Mouse (Mus musculus) hindbrain, embryonic 11.5 days (tissue): ENCODE data around the gene Try4. TPM values are rescaled to one million over a fixed set of nuclear protein-coding genes. Genes with fewer than 3 reads are reported as not detected.
"Not testable (repeated sequence)": the region's sequence is repeated elsewhere in the genome, so short reads cannot be mapped to it uniquely, and the experiment has no call there.

Source experiments
- ATAC-seq: fragments of 200-750 bp; cut with Nextera tagmentation; 2 replicates; pipeline ENCODE4 v1.8.0; 2017; ENCODE audit warnings: mild to moderate bottlenecking, moderate TSS enrichment, moderate library complexity; ENCODE audit not compliant: low FRiP score
- DNase-seq: peaks from one replicate; pipeline ENCODE4 v3.0.0-alpha.2; 2015; ENCODE audit warnings: low spot score
- H3K27ac ChIP-seq: fragments of 300-500 bp; sonication (generic); 2 replicates; pipeline ENCODE4 v1.5.1; 2014; ENCODE audit warnings: mild to moderate bottlenecking, low read depth, low read length
- H3K27me3 ChIP-seq: fragments of 300-500 bp; sonication (generic); 2 replicates; pipeline ENCODE4 v1.6.1; 2014; ENCODE audit warnings: mild to moderate bottlenecking, low read length, moderate library complexity, mixed read lengths; ENCODE audit not compliant: control insufficient read depth, insufficient read depth
- H3K36me3 ChIP-seq: fragments of 300-500 bp; sonication (generic); 2 replicates; pipeline ENCODE4 v1.6.1; 2014; ENCODE audit warnings: mild to moderate bottlenecking, low read length, moderate library complexity, mixed read lengths; ENCODE audit not compliant: control insufficient read depth, insufficient read depth
- H3K4me1 ChIP-seq: fragments of 300-500 bp; sonication (generic); replicated peaks from 2 replicates; pipeline ENCODE4 v1.6.1; 2014; ENCODE audit warnings: low read length, mixed read lengths; ENCODE audit not compliant: control insufficient read depth, insufficient read depth
- H3K4me2 ChIP-seq: fragments of 300-500 bp; sonication (generic); replicated peaks from 2 replicates; pipeline ENCODE4 v1.6.1; 2014; ENCODE audit warnings: mild to moderate bottlenecking, low read depth, low read length
- H3K4me3 ChIP-seq: fragments of 300-500 bp; sonication (generic); 2 replicates; pipeline ENCODE4 v1.5.1; 2014; ENCODE audit warnings: low read depth, low read length
- H3K9ac ChIP-seq: fragments of 300-500 bp; sonication (generic); 2 replicates; pipeline ENCODE4 v1.6.1; 2014; ENCODE audit warnings: low read depth, low read length
- H3K9me3 ChIP-seq: fragments of 300-500 bp; sonication (generic); 2 replicates; pipeline ENCODE4 v1.6.1; 2016; ENCODE audit warnings: low read length; ENCODE audit not compliant: control insufficient read depth
- WGBS: fragments of 180-500 bp; shearing (Covaris S2); extraction: QIAGEN DNeasy Blood & Tissue Kit; methylation state at CpG from one replicate; pipeline ENCODE4 v1.1.7; 2014; 5-methylcytosine and 5-hydroxymethylcytosine counted together
- polyA plus RNA-seq: library from polyadenylated mRNA; unstranded; fragments of >200 nt; fragmentation: Nextera tagmentation; extraction: Ambion mirVana; gene quantifications from 2 replicates; pipeline ENCODE4 v1.2.1, GENCODE M21; 2014

Gene Try4
- polyA plus RNA-seq = not detected in 2 replicates

- WGBS = 82% methylated on average over 1 of the region's 1 CpGs
- no peaks in the 10 kb centered on the region for H3K27me3 ChIP-seq
- ATAC-seq = no peak
These were observed at the start of gene Try4 for GRCm38 (mm10) chr6:41301969-41302368. TSS of gene Try4 (plus strand) at chr6:41302269.

GRCm38 (mm10) chr6:41253314-41253713, 48.8 kb upstream of the Try4 start:
- H3K9me3 ChIP-seq, H3K9ac ChIP-seq, H3K4me1 ChIP-seq, H3K27ac ChIP-seq, H3K36me3 ChIP-seq, H3K4me2 ChIP-seq, DNase-seq, H3K4me3 ChIP-seq, ATAC-seq, H3K27me3 ChIP-seq: not testable (repeated sequence)
- WGBS = 89% methylated on average over 9 of the region's 9 CpGs

More at GRCm38 (mm10) chr6:41301969-41302368, at the start of gene Try4:
- no peak within 1 kb of the TSS for H3K27ac ChIP-seq
- H3K4me2 ChIP-seq = no peak within 1 kb of the TSS
- no peak for DNase-seq
- H3K9me3 ChIP-seq = no peaks in the 10 kb centered on the region
- H3K9ac ChIP-seq = no peak within 1 kb of the TSS
- no peaks in the 10 kb centered on the region for H3K36me3 ChIP-seq
- H3K4me3 ChIP-seq = no peak within 1 kb of the TSS
- H3K4me1 ChIP-seq = no peaks in the 10 kb centered on the region

- no peaks in the 10 kb centered on the region for H3K36me3 ChIP-seq
- ATAC-seq (no peak), DNase-seq (no peak)
- 87% methylated on average over 2 of the region's 2 CpGs for WGBS
- H3K27me3 ChIP-seq = no peaks in the 10 kb centered on the region
- H3K27ac ChIP-seq = no peak overlapping the region
- H3K4me1 ChIP-seq = no peaks in the 10 kb centered on the region
- no peak overlapping the region for H3K4me2 ChIP-seq
- H3K9ac ChIP-seq = no peak overlapping the region
- no peaks in the 10 kb centered on the region for H3K9me3 ChIP-seq
- no peak overlapping the region for H3K4me3 ChIP-seq
These were observed 45.6 kb upstream of the Try4 start for GRCm38 (mm10) chr6:41256424-41256823.

- DNase-seq (no peak), ATAC-seq (no peak)
- no peaks in the 10 kb centered on the region for H3K27me3 ChIP-seq
- H3K4me2 ChIP-seq = no peak overlapping the region
- no peak overlapping the region for H3K4me3 ChIP-seq
- H3K9me3 ChIP-seq = no peaks in the 10 kb centered on the region
- H3K9ac ChIP-seq = no peak overlapping the region
- H3K4me1 ChIP-seq = no peaks in the 10 kb centered on the region
- WGBS = 84% methylated on average over 3 of the region's 3 CpGs
- no peaks in the 10 kb centered on the region for H3K36me3 ChIP-seq
- no peak overlapping the region for H3K27ac ChIP-seq
These were observed 44.6 kb upstream of the Try4 start for GRCm38 (mm10) chr6:41257432-41257831.

GRCm38 (mm10) chr6:41262796-41263195, 39.3 kb upstream of the Try4 start:
- ATAC-seq = no peak

GRCm38 (mm10) chr6:41266140-41266539, 35.9 kb upstream of the Try4 start:
- WGBS = 90% methylated on average over 6 of the region's 6 CpGs
- Histone ChIP-seq H3K4me2 (no peak overlapping the region), H3K36me3 (no peaks in the 10 kb centered on the region), H3K4me3 (no peak overlapping the region), H3K9me3 (no peaks in the 10 kb centered on the region), H3K27ac (no peak overlapping the region), H3K9ac (no peak overlapping the region), H3K4me1 (no peaks in the 10 kb centered on the region), H3K27me3 (no peaks in the 10 kb centered on the region)
- no peak for DNase-seq
- ATAC-seq = no peak

More at GRCm38 (mm10) chr6:41262796-41263195, 39.3 kb upstream of the Try4 start:
- H3K9ac ChIP-seq = no peak overlapping the region
- H3K4me3 ChIP-seq = no peak overlapping the region
- H3K36me3 ChIP-seq = no peaks in the 10 kb centered on the region
- H3K27me3 ChIP-seq = no peaks in the 10 kb centered on the region
- 54% methylated on average over 3 of the region's 3 CpGs for WGBS
- no peak overlapping the region for H3K27ac ChIP-seq
- no peak overlapping the region for H3K4me2 ChIP-seq
- no peaks in the 10 kb centered on the region for H3K4me1 ChIP-seq
- no peaks in the 10 kb centered on the region for H3K9me3 ChIP-seq
- no peak for DNase-seq

GRCm38 (mm10) chr6:41298255-41298654, 3.8 kb upstream of the Try4 start:
- Histone ChIP-seq H3K4me1 (no peaks in the 10 kb centered on the region), H3K4me3 (no peak overlapping the region), H3K27ac (no peak overlapping the region), H3K9me3 (no peaks in the 10 kb centered on the region), H3K4me2 (no peak overlapping the region), H3K9ac (no peak overlapping the region), H3K27me3 (no peaks in the 10 kb centered on the region), H3K36me3 (no peaks in the 10 kb centered on the region)
- 8% methylated on average over 1 of the region's 1 CpGs for WGBS
- ATAC-seq (no peak), DNase-seq (no peak)

GRCm38 (mm10) chr6:41316741-41317140, 14.7 kb downstream of the Try4 start, which contains the start of gene Try5:
TSS of gene Try5 (minus strand) at chr6:41316841.
- ATAC-seq, DNase-seq, H3K4me2 ChIP-seq, H3K27ac ChIP-seq, H3K4me1 ChIP-seq, H3K4me3 ChIP-seq, H3K36me3 ChIP-seq, H3K9me3 ChIP-seq, H3K9ac ChIP-seq, H3K27me3 ChIP-seq: not testable (repeated sequence)
- WGBS = 85% methylated on average over 3 of the region's 3 CpGs

- 72% methylated on average over 2 of the region's 2 CpGs for WGBS
- H3K9ac ChIP-seq = no peak within 1 kb of the TSS
These were observed 51.9 kb downstream of the Try4 start, which contains the start of gene Try10 for GRCm38 (mm10) chr6:41353932-41354331. TSS of gene Try10 (plus strand) at chr6:41354105.

More at GRCm38 (mm10) chr6:41353932-41354331, 51.9 kb downstream of the Try4 start, which contains the start of gene Try10:
- H3K36me3 ChIP-seq = no peaks in the 10 kb centered on the region
- ATAC-seq (no peak), DNase-seq (no peak)
- no peak within 1 kb of the TSS for H3K4me3 ChIP-seq
- H3K27ac ChIP-seq = no peak within 1 kb of the TSS
- H3K4me1 ChIP-seq = no peaks in the 10 kb centered on the region
- H3K9me3 ChIP-seq = no peaks in the 10 kb centered on the region
- H3K4me2 ChIP-seq = no peak within 1 kb of the TSS
- no peaks in the 10 kb centered on the region for H3K27me3 ChIP-seq
